Mouse (Mus musculus) right cerebral cortex, adult 18-20 months (tissue): ENCODE measurements at regions not wholly inside any gene's neighbourhood (a gene's known extent, or its start where the extent isn't known, plus 50 kb on each side); places are given as distances from the start of the nearest gene placed in this dataset.

Experiments used
- DNase-seq: peaks from one replicate; pipeline ENCODE4 v3.0.0; 2022; ENCODE audit warnings: mixed read lengths

DNA sequence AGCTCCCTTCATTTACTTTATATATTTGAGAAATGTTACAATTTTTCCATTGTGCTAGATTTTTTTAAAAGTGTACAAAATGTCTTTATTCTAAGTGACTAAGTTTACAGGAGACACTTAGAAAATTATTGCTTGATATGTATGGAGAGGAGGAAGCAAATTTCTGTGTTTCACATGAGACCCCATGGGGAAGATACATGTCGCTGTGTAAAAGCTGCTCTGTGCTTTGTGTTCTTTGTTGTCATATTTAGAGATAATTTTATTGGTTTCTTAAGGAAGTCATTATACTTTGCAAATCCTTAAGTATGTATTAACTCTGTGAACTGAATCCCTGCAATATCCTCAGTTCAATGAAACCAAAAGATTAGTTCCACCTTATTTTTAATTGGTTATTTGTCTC, 406.0 kb upstream of the 1700003H04Rik start:
- DNase-seq: no peak

DNA sequence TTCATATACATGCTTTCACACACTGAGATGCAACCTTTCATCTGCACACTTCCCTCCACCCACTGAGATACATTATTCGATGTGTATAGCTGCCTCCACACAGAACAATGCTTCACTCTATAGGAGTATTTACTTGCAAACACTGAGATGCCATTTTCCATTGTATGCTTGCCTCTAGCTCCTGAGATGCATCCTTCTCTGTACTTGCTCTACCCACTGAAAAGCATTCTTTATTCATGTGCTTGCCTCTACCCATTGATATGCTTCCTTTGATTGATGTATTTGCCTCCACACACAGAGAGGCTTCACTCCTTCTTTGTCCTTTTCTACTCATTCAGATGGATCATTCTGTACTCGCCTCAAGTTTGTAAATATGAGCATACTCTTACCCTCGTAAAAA, 405.6 kb upstream of the 1700003H04Rik start:
- no peak for DNase-seq

DNA sequence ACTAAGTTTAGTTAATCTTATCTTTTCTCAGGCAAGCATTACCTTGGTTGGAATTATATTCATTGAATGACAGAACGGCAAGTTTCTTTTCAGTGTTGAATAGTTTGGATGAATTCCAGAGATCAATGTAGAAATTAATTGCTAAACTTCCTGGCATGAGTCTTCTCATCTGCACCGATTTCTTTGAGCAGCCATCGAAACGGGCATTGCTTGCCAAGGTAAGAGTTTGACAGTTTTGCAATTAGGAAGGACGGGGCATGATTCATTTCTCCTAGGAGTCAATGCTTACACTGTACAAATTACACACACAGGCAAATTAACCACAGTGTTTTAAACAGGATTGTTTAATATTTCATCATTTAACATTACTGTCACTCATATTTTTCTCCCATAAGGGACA, 404.5 kb upstream of the 1700003H04Rik start:
- no peak for DNase-seq

DNA sequence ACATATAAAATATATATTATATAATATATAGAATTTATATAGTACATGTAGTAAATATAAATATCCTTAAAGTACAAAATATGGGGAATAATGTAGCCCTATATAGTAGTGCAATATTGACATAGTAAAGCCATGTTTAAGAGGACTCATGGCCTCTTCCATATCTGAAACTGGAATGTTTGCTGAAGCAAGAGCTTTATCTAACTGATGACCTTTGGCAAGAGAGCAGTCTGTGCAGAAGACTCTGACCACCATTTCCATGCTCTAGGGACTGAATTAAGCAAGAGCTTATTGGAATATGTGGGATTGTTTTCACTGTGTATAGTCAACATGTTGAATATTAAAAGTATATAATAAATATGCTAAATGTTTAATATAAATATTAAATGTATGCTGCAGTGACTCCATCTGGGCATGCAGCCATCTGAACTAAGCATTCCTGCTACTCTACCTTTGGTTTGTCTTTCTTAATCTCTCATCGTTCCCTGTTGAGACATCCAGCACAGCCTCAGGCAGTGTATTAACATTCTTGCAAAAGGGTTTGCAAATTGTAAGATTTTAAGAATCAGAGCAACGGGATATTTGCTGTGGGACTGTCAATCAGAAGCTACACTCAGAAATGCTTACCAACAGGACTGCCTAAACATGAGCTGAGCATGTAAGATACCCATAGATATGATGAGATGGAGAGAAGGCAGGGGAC, 354.4 kb upstream of the 1700003H04Rik start:
- no peak for DNase-seq

DNA sequence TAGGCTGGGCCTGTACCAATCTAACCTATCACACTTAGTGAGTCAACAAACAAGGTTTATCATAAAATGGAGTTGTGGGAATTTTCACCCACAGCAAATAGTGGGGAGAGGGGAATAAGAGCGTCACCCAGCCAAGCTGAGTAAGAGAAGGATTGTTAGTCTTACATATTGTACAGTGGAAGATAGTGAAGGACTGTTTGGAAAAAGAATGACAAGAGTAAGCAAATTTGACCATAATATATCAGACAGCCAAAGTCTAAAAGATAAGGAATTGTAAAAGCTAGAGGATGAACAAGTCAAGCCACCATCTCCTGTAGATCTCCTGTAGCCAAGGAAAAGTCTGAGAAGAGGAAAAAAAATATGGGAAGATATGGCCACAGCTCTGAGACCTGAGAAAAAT, 351.8 kb upstream of the 1700003H04Rik start:
- no peak for DNase-seq

DNA sequence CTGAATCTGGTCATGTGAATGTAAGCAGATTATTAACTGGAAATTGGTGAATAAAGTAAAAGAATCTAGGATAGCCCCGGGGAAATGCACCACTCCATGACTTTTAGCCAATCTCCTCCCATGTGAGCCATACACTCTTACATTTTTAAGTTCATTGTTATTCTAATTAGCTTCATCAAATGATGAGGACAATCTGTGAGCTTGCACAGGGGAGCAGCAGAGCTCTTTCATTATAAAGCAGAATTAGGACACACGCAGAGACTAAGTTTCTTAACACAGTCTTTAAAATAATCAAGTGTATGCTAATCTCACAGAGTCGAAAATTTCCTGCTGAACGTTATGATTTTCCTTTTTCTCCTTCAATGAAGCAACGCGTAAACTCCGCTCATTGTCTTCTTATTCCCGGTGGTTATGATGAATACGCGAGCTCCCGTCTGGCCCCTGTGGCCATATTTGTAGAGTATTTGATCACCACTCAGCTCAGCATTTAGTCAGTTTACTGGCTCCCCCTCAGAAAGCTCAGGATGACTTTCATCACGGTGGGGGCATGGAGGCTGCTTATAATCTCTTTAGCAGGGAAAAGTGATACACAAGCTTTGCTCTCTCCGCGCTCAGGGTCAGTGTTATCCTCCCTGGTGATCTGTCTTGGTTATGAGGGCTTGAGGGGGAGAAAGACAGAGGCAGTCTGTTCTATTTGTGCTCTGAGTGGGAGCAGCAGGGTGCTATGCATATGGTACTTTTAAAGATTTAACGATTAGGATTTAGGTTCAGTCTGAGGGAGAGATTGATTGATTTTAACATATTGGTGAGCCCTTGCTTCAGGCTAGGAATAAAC, 350.1 kb upstream of the 1700003H04Rik start:
- peak; percentile 4 for DNase-seq

DNA sequence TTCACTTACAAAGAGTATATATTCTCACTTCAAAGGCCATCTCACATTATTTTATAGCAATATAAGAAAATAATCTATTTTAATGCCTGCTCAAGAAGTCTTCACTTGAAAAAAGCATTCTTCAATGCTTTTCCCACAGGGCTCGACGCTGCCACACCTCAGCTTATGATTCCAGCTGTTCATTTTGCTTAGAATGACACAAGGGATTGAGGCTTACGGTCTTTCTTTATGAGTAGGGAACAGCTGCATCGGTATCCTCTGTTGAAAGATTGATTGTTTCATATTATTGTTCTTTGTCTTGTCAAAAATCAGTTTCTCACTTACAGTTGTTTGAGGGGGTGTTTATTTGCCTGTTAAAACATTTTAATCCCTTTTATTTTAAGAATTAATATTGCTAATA, 328.0 kb upstream of the 1700003H04Rik start:
- no peak for DNase-seq
